Mouse (Mus musculus) hindbrain, embryonic 14.5 days (tissue): ENCODE measurements around the gene Tiparp. TPM values are rescaled to one million over a fixed set of nuclear protein-coding genes. Genes with fewer than 3 reads are reported as not detected.
A peak's percentile ranks its signal among the peaks of the same experiment; 100 is the strongest.

Source experiments
- ATAC-seq: fragments of 200-750 bp; cut with Nextera tagmentation; 2 replicates; pipeline ENCODE4 v1.8.0; 2017; ENCODE audit warnings: moderate number of reproducible peaks, mild to moderate bottlenecking, moderate TSS enrichment, moderate library complexity; ENCODE audit not compliant: low FRiP score
- DNase-seq: peaks from one replicate; pipeline ENCODE4 v3.0.0-alpha.2; 2015; ENCODE audit warnings: low spot score
- H3K27ac ChIP-seq: fragments of 300-500 bp; sonication (generic); 2 replicates; pipeline ENCODE4 v1.5.1; 2014; ENCODE audit warnings: mild to moderate bottlenecking, moderate library complexity
- H3K27me3 ChIP-seq: fragments of 300-500 bp; sonication (generic); 2 replicates; pipeline ENCODE4 v1.6.1; 2014; ENCODE audit warnings: mild to moderate bottlenecking, low read length, mixed read lengths; ENCODE audit not compliant: control insufficient read depth, insufficient read depth
- H3K36me3 ChIP-seq: fragments of 300-500 bp; sonication (generic); replicated peaks from 2 replicates; pipeline ENCODE4 v1.6.1; 2014; ENCODE audit not compliant: control insufficient read depth, insufficient read depth
- H3K4me1 ChIP-seq: fragments of 300-500 bp; sonication (generic); replicated peaks from 2 replicates; pipeline ENCODE4 v1.6.1; 2014; ENCODE audit warnings: antibody characterized with exemption, low read length, mixed read lengths; ENCODE audit not compliant: control insufficient read depth, insufficient read depth
- H3K4me2 ChIP-seq: fragments of 300-500 bp; sonication (generic); replicated peaks from 2 replicates; pipeline ENCODE4 v1.6.1; 2014; ENCODE audit warnings: mild to moderate bottlenecking, moderate library complexity
- H3K4me3 ChIP-seq: fragments of 300-500 bp; sonication (generic); replicated peaks from 2 replicates; pipeline ENCODE4 v1.5.1; 2014; ENCODE audit warnings: mild to moderate bottlenecking, low read length
- H3K9ac ChIP-seq: fragments of 300-500 bp; sonication (generic); 2 replicates; pipeline ENCODE4 v1.6.1; 2014
- H3K9me3 ChIP-seq: fragments of 300-500 bp; sonication (generic); 2 replicates; pipeline ENCODE4 v1.6.1; 2016; ENCODE audit warnings: low read length; ENCODE audit not compliant: control insufficient read depth
- WGBS: fragments of 180-500 bp; shearing (Covaris S2); extraction: QIAGEN DNeasy Blood & Tissue Kit; methylation state at CpG from one replicate; pipeline ENCODE4 v1.1.7; 2014; 5-methylcytosine and 5-hydroxymethylcytosine counted together
- polyA plus RNA-seq: library from polyadenylated mRNA; unstranded; fragments of >200 nt; fragmentation: Nextera tagmentation; extraction: Ambion mirVana; gene quantifications from 2 replicates; pipeline ENCODE4 v1.2.1, GENCODE M21; 2014

The Tiparp gene
- polyA plus RNA-seq, 1 experiment from 2014 or later = 30.8 TPM

- Histone ChIP-seq H3K4me2 (no peak overlapping the region), H3K36me3 (no peaks in the 10 kb centered on the region), H3K27me3 (no peaks in the 10 kb centered on the region), H3K4me1 (peaks cover 4% of the 10 kb centered on the region; the same call in 1 of the 2 replicates), H3K9me3 (no peaks in the 10 kb centered on the region), H3K27ac (no peak overlapping the region), H3K4me3 (no peak overlapping the region), H3K9ac (no peak overlapping the region)
- WGBS = 87% methylated on average over 6 of the region's 6 CpGs
- ATAC-seq = no peak
- no peak for DNase-seq
Measured at GRCm38 (mm10) chr3:65540906-65541551, 12.8 kb downstream of the Tiparp start.

GRCm38 (mm10) chr3:65541552-65541935 is 13.3 kb downstream of the Tiparp start:
- no peak for DNase-seq
- H3K4me1 ChIP-seq = 0 out of 2 replicates have a peak, but pooled peaks cover 3% of the 10 kb centered on the region
- H3K36me3 ChIP-seq = no peaks in the 10 kb centered on the region
- H3K4me3 ChIP-seq = no peak overlapping the region
- 68% methylated on average over 4 of the region's 4 CpGs for WGBS
- H3K9me3 ChIP-seq = no peaks in the 10 kb centered on the region
- no peak overlapping the region for H3K27ac ChIP-seq
- no peaks in the 10 kb centered on the region for H3K27me3 ChIP-seq
- no peak overlapping the region for H3K9ac ChIP-seq
- no peak overlapping the region for H3K4me2 ChIP-seq
- ATAC-seq = no peak

GRCm38 (mm10) chr3:65549785-65550184 is 21.6 kb downstream of the Tiparp start:
- peaks cover 17% of the 10 kb centered on the region for H3K36me3 ChIP-seq

GRCm38 (mm10) chr3:65551065-65551464 is 22.9 kb downstream of the Tiparp start:
- WGBS = 77% methylated on average over 5 of the region's 5 CpGs
- peaks cover 17% of the 10 kb centered on the region for H3K36me3 ChIP-seq
- H3K9me3 ChIP-seq = no peaks in the 10 kb centered on the region
- H3K4me2 ChIP-seq = no peak overlapping the region
- H3K9ac ChIP-seq = no peak overlapping the region
- no peaks in the 10 kb centered on the region for H3K27me3 ChIP-seq
- DNase-seq (no peak), ATAC-seq (no peak)
- no peak overlapping the region for H3K27ac ChIP-seq
- H3K4me3 ChIP-seq = no peak overlapping the region
- no peaks in the 10 kb centered on the region for H3K4me1 ChIP-seq

More at GRCm38 (mm10) chr3:65549785-65550184, 21.6 kb downstream of the Tiparp start:
- Histone ChIP-seq H3K27me3 (no peaks in the 10 kb centered on the region), H3K9me3 (no peaks in the 10 kb centered on the region), H3K9ac (no peak overlapping the region), H3K4me3 (no peak overlapping the region), H3K4me1 (no peaks in the 10 kb centered on the region), H3K4me2 (no peak overlapping the region), H3K27ac (no peak overlapping the region)
- DNase-seq (no peak), ATAC-seq (no peak)
- 79% methylated on average over 6 of the region's 6 CpGs for WGBS

GRCm38 (mm10) chr3:65554633-65555032 is 26.4 kb downstream of the Tiparp start:
- 99% methylated on average over 2 of the region's 2 CpGs for WGBS
- no peak overlapping the region for H3K27ac ChIP-seq
- H3K4me3 ChIP-seq = no peak overlapping the region
- no peak overlapping the region for H3K4me2 ChIP-seq
- no peak for ATAC-seq
- H3K9me3 ChIP-seq = no peaks in the 10 kb centered on the region
- no peak for DNase-seq
- H3K27me3 ChIP-seq = no peaks in the 10 kb centered on the region
- no peaks in the 10 kb centered on the region for H3K4me1 ChIP-seq
- peaks cover 17% of the 10 kb centered on the region for H3K36me3 ChIP-seq
- no peak overlapping the region for H3K9ac ChIP-seq

- Histone ChIP-seq H3K9me3 (no peaks in the 10 kb centered on the region), H3K4me2 (no peak overlapping the region), H3K4me1 (no peaks in the 10 kb centered on the region), H3K36me3 (peaks cover 8% of the 10 kb centered on the region), H3K27me3 (no peaks in the 10 kb centered on the region), H3K27ac (no peak overlapping the region), H3K9ac (no peak overlapping the region), H3K4me3 (no peak overlapping the region)
- DNase-seq = no peak
- ATAC-seq = no peak
- 62% methylated on average over 4 of the region's 4 CpGs for WGBS
Measured at GRCm38 (mm10) chr3:65558679-65559078, 30.5 kb downstream of the Tiparp start.

GRCm38 (mm10) chr3:65562212-65562611 is 34.0 kb downstream of the Tiparp start:
- H3K9ac ChIP-seq = no peak overlapping the region
- no peak for DNase-seq
- H3K4me1 ChIP-seq = no peaks in the 10 kb centered on the region

GRCm38 (mm10) chr3:65562694-65563093 is 34.5 kb downstream of the Tiparp start:
- Histone ChIP-seq H3K4me2 (no peak overlapping the region), H3K27me3 (no peaks in the 10 kb centered on the region), H3K4me1 (no peaks in the 10 kb centered on the region), H3K36me3 (no peaks in the 10 kb centered on the region), H3K9ac (no peak overlapping the region), H3K9me3 (no peaks in the 10 kb centered on the region), H3K4me3 (no peak overlapping the region), H3K27ac (no peak overlapping the region)
- WGBS = 91% methylated on average over 3 of the region's 3 CpGs
- DNase-seq (no peak), ATAC-seq (no peak)

More at GRCm38 (mm10) chr3:65562212-65562611, 34.0 kb downstream of the Tiparp start:
- H3K27ac ChIP-seq = no peak overlapping the region
- ATAC-seq = no peak
- no peak overlapping the region for H3K4me3 ChIP-seq
- H3K9me3 ChIP-seq = no peaks in the 10 kb centered on the region
- WGBS = 74% methylated on average over 9 of the region's 9 CpGs
- H3K27me3 ChIP-seq = no peaks in the 10 kb centered on the region
- no peaks in the 10 kb centered on the region for H3K36me3 ChIP-seq
- H3K4me2 ChIP-seq = no peak overlapping the region

- H3K9me3 ChIP-seq = no peaks in the 10 kb centered on the region
- H3K9ac ChIP-seq = no peak overlapping the region
- no peaks in the 10 kb centered on the region for H3K36me3 ChIP-seq
- H3K27me3 ChIP-seq = no peaks in the 10 kb centered on the region
- H3K27ac ChIP-seq = 0 out of 2 replicates have a peak overlapping the region, but pooled peaks have one; percentile 1
- DNase-seq (no peak), ATAC-seq (peak; percentile 65)
- no peaks in the 10 kb centered on the region for H3K4me1 ChIP-seq
- no peak overlapping the region for H3K4me3 ChIP-seq
- WGBS = 48% methylated on average over 6 of the region's 6 CpGs
- H3K4me2 ChIP-seq = no peak overlapping the region
Measured at GRCm38 (mm10) chr3:65563926-65564624, 35.9 kb downstream of the Tiparp start.
